Mouse (Mus musculus) left cerebral cortex, postnatal 25 days (tissue): ENCODE results near the gene Fmnl1. TPM values are rescaled to one million over a fixed set of nuclear protein-coding genes. Genes with fewer than 3 reads are reported as not detected.

Source experiments
- DNase-seq, 2 experiments: peaks; one replicate each; pipeline ENCODE4 v3.0.0; 2022; ENCODE audit warnings: low spot score in 2 of 2, mixed read lengths in 1 of 2
- intact Hi-C: fragments of 180-260 bp; cut with DNase I; formaldehyde crosslinking; loops from one replicate; pipeline ENCODE4 v1.15.1; 2025
- total RNA-seq, 2 experiments: library from RNA; stranded (reverse); gene quantifications; 2 replicates each; pipeline ENCODE4 v1.2.3; 2021

Gene Fmnl1
- total RNA-seq, 2 experiments from 2014 or later: 146 to 197 TPM

- intact Hi-C loops: no loop called here
- no peak for DNase-seq
Observed at GRCm38 (mm10) chr11:103177216-103177615, 6.3 kb downstream of the Fmnl1 start.

- DNase-seq: no peak
- intact Hi-C loops: no loop called here
Observed at GRCm38 (mm10) chr11:103177815-103178485, 7.0 kb downstream of the Fmnl1 start.

- intact Hi-C loops: no loop called here
- no peak for DNase-seq
Observed at GRCm38 (mm10) chr11:103178748-103179147, 7.8 kb downstream of the Fmnl1 start.

GRCm38 (mm10) chr11:103180426-103180825 is 9.5 kb downstream of the Fmnl1 start:
- intact Hi-C loops: no loop called here
- DNase-seq: no peak

- DNase-seq: peak in 1 of 2 experiments; percentile 60
- intact Hi-C loops: no loop called here
Observed at GRCm38 (mm10) chr11:103181349-103181748, 10.4 kb downstream of the Fmnl1 start.

- DNase-seq: no peak
Observed at GRCm38 (mm10) chr11:103181911-103182310, 11.0 kb downstream of the Fmnl1 start.

GRCm38 (mm10) chr11:103184891-103185290 is 14.0 kb downstream of the Fmnl1 start:
- intact Hi-C loops: no loop called here
- peak; percentile 58 to 63 for DNase-seq

More at GRCm38 (mm10) chr11:103181911-103182310, 11.0 kb downstream of the Fmnl1 start:
- intact Hi-C loops: no loop called here

- DNase-seq: peak; percentile 78 to 94
- intact Hi-C loops: no loop called here
Observed at GRCm38 (mm10) chr11:103192230-103192955, 21.5 kb downstream of the Fmnl1 start.

GRCm38 (mm10) chr11:103192956-103193824 is 22.3 kb downstream of the Fmnl1 start:
- intact Hi-C loops: no loop called here
- peak; percentile 77 to 88 for DNase-seq

GRCm38 (mm10) chr11:103193825-103194168 is 22.9 kb downstream of the Fmnl1 start:
- intact Hi-C loops: no loop called here

GRCm38 (mm10) chr11:103195236-103195635 is 24.3 kb downstream of the Fmnl1 start:
- intact Hi-C loops: no loop called here
- peak; percentile 38 to 64 for DNase-seq

More at GRCm38 (mm10) chr11:103193825-103194168, 22.9 kb downstream of the Fmnl1 start:
- peak; percentile 30 to 33 for DNase-seq

- no peak for DNase-seq
- intact Hi-C loops: no loop called here
Observed at GRCm38 (mm10) chr11:103195656-103196055, 24.7 kb downstream of the Fmnl1 start.

- intact Hi-C loops: no loop called here
- DNase-seq: peak; percentile 51 to 94
Observed at GRCm38 (mm10) chr11:103197340-103197739, 26.4 kb downstream of the Fmnl1 start.

- intact Hi-C loops: loop anchor here (2.0 kb wide), 1 partner anchor 20 kb away; the partner anchor contains the start of gene Spata32
- peak in 1 of 2 experiments; percentile 20 for DNase-seq
Observed at GRCm38 (mm10) chr11:103198339-103198738, 27.4 kb downstream of the Fmnl1 start.

GRCm38 (mm10) chr11:103198911-103199803 is 28.2 kb downstream of the Fmnl1 start:
- intact Hi-C loops: loop anchor here (2.0 kb wide), 1 partner anchor 20 kb away; the partner anchor contains the start of gene Spata32
- DNase-seq: peak; percentile 83 to 93

- intact Hi-C loops: no loop called here
- DNase-seq: peak; percentile 67 to 91
Observed at GRCm38 (mm10) chr11:103201664-103202063, 30.8 kb downstream of the Fmnl1 start.

- intact Hi-C loops: no loop called here
- DNase-seq: no peak
Observed at GRCm38 (mm10) chr11:103202376-103202775, 31.5 kb downstream of the Fmnl1 start.

- intact Hi-C loops: no loop called here
Observed at GRCm38 (mm10) chr11:103206203-103206602, 35.3 kb downstream of the Fmnl1 start.

GRCm38 (mm10) chr11:103208458-103208857 is 37.6 kb downstream of the Fmnl1 start, which contains the start of gene 1700023F06Rik:
Gene 1700023F06Rik, minus strand, starts transcription at chr11:103208558.
- intact Hi-C loops: no loop called here
- no peak for DNase-seq

More at GRCm38 (mm10) chr11:103206203-103206602, 35.3 kb downstream of the Fmnl1 start:
- DNase-seq: peak in 1 of 2 experiments; percentile 68
